Mouse (Mus musculus): Measurements from ENCODE around the gene Ubac2.
"Not testable (repeated sequence)": the region's sequence is repeated elsewhere in the genome, so short reads cannot be mapped to it uniquely, and the experiment has no call there.

Gene Ubac2

GRCm38 (mm10) chr14:121878176-121878858 lies at the start of gene Ubac2:
Ubac2 (plus strand) TSS chr14:121878620.
- DNase-seq (ENCODE audit: low spot score in 2 of 2) = peak; percentile 97 to 98

GRCm38 (mm10) chr14:121829816-121830442 lies 48.5 kb upstream of the Ubac2 start:
- DNase-seq (ENCODE audit: low spot score in 2 of 2) = no peak

GRCm38 (mm10) chr14:121833001-121833520 lies 45.4 kb upstream of the Ubac2 start:
- DNase-seq (ENCODE audit: low spot score in 2 of 2) = no peak

GRCm38 (mm10) chr14:121838161-121838560 lies 40.3 kb upstream of the Ubac2 start:
- no peak for DNase-seq (ENCODE audit: low spot score in 2 of 2)

- DNase-seq (ENCODE audit: low spot score in 2 of 2) = no peak
Measured at GRCm38 (mm10) chr14:121840217-121840616, 38.2 kb upstream of the Ubac2 start.

GRCm38 (mm10) chr14:121844486-121844885 lies 33.9 kb upstream of the Ubac2 start:
- no peak for DNase-seq (ENCODE audit: low spot score in 2 of 2)

GRCm38 (mm10) chr14:121851231-121851630 lies 27.2 kb upstream of the Ubac2 start:
- DNase-seq (ENCODE audit: low spot score in 2 of 2) = no peak

- DNase-seq (ENCODE audit: low spot score in 2 of 2) = peak; percentile 9 to 16
Measured at GRCm38 (mm10) chr14:121852531-121852930, 25.9 kb upstream of the Ubac2 start.

- peak in 1 of 2 experiments; percentile 26 for DNase-seq (ENCODE audit: low spot score in 2 of 2)
Measured at GRCm38 (mm10) chr14:121865162-121865561, 13.3 kb upstream of the Ubac2 start.

- DNase-seq (ENCODE audit: low spot score in 2 of 2) = no peak
Measured at GRCm38 (mm10) chr14:121866574-121866973, 11.8 kb upstream of the Ubac2 start.

- DNase-seq (ENCODE audit: low spot score in 2 of 2) = no peak
Measured at GRCm38 (mm10) chr14:121869111-121869510, 9.3 kb upstream of the Ubac2 start.

- DNase-seq (ENCODE audit: low spot score in 2 of 2) = no peak
Measured at GRCm38 (mm10) chr14:121872760-121873159, 5.7 kb upstream of the Ubac2 start.

GRCm38 (mm10) chr14:121873172-121873571 lies 5.2 kb upstream of the Ubac2 start:
- no peak for DNase-seq (ENCODE audit: low spot score in 2 of 2)

- no peak for DNase-seq (ENCODE audit: low spot score in 2 of 2)
Measured at GRCm38 (mm10) chr14:121873646-121874045, 4.8 kb upstream of the Ubac2 start.

- not testable (repeated sequence) for DNase-seq (ENCODE audit: low spot score in 2 of 2)
Measured at GRCm38 (mm10) chr14:121876190-121876589, 2.2 kb upstream of the Ubac2 start.

- no peak for DNase-seq (ENCODE audit: low spot score in 2 of 2)
Measured at GRCm38 (mm10) chr14:121876860-121877259, 1.6 kb upstream of the Ubac2 start.

GRCm38 (mm10) chr14:121877640-121878039 lies 780 bp upstream of the Ubac2 start:
- DNase-seq (ENCODE audit: low spot score in 2 of 2) = no peak

GRCm38 (mm10) chr14:121878859-121879206 lies 413 bp downstream of the Ubac2 start:
- DNase-seq (ENCODE audit: low spot score in 2 of 2) = peak in 1 of 2 experiments; percentile 14

- peak in 1 of 2 experiments; percentile 20 for DNase-seq (ENCODE audit: low spot score in 2 of 2)
Measured at GRCm38 (mm10) chr14:121879266-121879840, 933 bp downstream of the Ubac2 start.

- DNase-seq (ENCODE audit: low spot score in 2 of 2) = no peak
Measured at GRCm38 (mm10) chr14:121881211-121881610, 2.8 kb downstream of the Ubac2 start.

GRCm38 (mm10) chr14:121884150-121884797 lies 5.9 kb downstream of the Ubac2 start:
- no peak for DNase-seq (ENCODE audit: low spot score in 2 of 2)

- DNase-seq (ENCODE audit: low spot score in 2 of 2) = no peak
Measured at GRCm38 (mm10) chr14:121893747-121894146, 15.3 kb downstream of the Ubac2 start.

Data from right cerebral cortex, postnatal 36 days (tissue).